Mouse (Mus musculus) lung, postnatal 0 days (tissue): ENCODE measurements around the gene Olfml3.

Experiments
- CTCF ChIP-seq: IDR thresholded peaks from 2 replicates; pipeline ENCODE4 v1.5.1; 2016; ENCODE audit warnings: antibody characterized with exemption, mild to moderate bottlenecking
- EP300 ChIP-seq: IDR thresholded peaks from 2 replicates; pipeline ENCODE4 v1.6.1; 2016; ENCODE audit warnings: antibody characterized with exemption, mild to moderate bottlenecking, control low read depth

DNA sequence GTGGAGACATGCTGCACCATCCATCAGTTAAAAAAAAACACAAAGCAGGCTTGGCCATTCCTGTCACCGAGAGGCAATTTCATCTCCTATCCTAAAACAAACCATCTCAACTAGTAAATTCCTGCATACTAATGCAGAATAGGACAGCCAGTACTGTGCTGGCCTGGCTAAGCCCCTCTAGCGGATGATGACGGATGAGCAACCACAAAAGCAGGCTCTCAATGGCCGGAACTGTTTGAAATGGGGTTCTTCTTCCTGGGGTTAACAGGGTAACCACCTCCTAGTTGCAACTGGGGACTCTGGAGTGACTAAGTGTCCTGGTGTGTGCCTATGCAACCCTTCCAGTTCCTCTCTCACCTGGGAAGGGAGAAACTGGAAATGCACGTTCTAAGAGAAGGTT, 2.5 kb upstream of the Olfml3 start:
- TF ChIP-seq CTCF, result no peak
- no peak for TF ChIP-seq EP300
